ENCODE assay signal across 9 mouse cellular contexts in genomic region chr15:103382795-103383406, GRCm38 (mm10). TPM values are rescaled to one million over a fixed set of nuclear protein-coding genes. Genes with fewer than 3 reads are reported as not detected.
DNase-seq lines count a peak whose midpoint lies in the region; ATAC-seq and TF ChIP-seq lines count a peak whose summit lies in the region.
"Had no signal": no experiment of that assay in that cellular context is flagged by ENCODE, and none has a peak within 500 bp of the region (broad histone marks: within the 10 kb centered on the region; RNA-seq: fewer than 3 reads in every experiment).

No protein-coding gene starts in this region.

- whole genome bisulfite sequencing in liver, adult 2 months, result 50% methylated on average over 5 of the region's 5 CpGs
- WGBS in kidney, postnatal 0 days, result 9% methylated on average over 5 of the region's 5 CpGs
- 59% methylated on average over 5 of the region's 5 CpGs for WGBS in macrophage (ENCODE audit: missing documents)
- WGBS in midbrain, postnatal 0 days, result 50% methylated on average over 5 of the region's 5 CpGs

- H3K4me2 ChIP-seq in kidney, postnatal 0 days (ENCODE audit: low read length), result peak overlapping the region; percentile 11; the same call in 1 of the 2 replicates
- H3K4me2 ChIP-seq in midbrain, postnatal 0 days (ENCODE audit: low read depth, low read length, poor library complexity, severe bottlenecking), result no peak overlapping the region
- H3K4me2 ChIP-seq: embryonic facial prominence, embryonic 12.5 days had no signal

- peak; percentile 73; the same call in 1 of the 2 replicates for ATAC-seq in kidney, postnatal 0 days (replicated peaks; ENCODE audit: low FRiP score, low read depth)
- ATAC-seq in midbrain, postnatal 0 days (ENCODE audit: low FRiP score), result no peak

- no peaks in the 10 kb centered on the region for H3K36me3 ChIP-seq in liver, adult 2 months (ENCODE audit: control insufficient read depth, insufficient read depth, low read length)
- no peaks in the 10 kb centered on the region for H3K36me3 ChIP-seq in kidney, postnatal 0 days (ENCODE audit: insufficient read depth, low read length)
- H3K36me3 ChIP-seq in macrophage (ENCODE audit: inconsistent target), result no peaks in the 10 kb centered on the region
- H3K36me3 ChIP-seq in midbrain, postnatal 0 days (ENCODE audit: insufficient read depth, low read length), result no peaks in the 10 kb centered on the region
- H3K36me3 ChIP-seq: embryonic facial prominence, embryonic 12.5 days had no signal

- H3K27me3 ChIP-seq in liver, adult 2 months (ENCODE audit: control insufficient read depth, insufficient read depth, low read length), result no peaks in the 10 kb centered on the region
- H3K27me3 ChIP-seq in kidney, postnatal 0 days (ENCODE audit: insufficient read depth, low read length), result no peaks in the 10 kb centered on the region
- no peaks in the 10 kb centered on the region for H3K27me3 ChIP-seq in midbrain, postnatal 0 days (ENCODE audit: insufficient read depth, low read length)
- H3K27me3 ChIP-seq: embryonic facial prominence, embryonic 12.5 days had no signal

- no peak for DNase-seq in liver, adult 2 months (ENCODE audit: extremely low read depth, low read depth, low spot score)
- no peak for DNase-seq in liver
- peak; percentile 82 for DNase-seq in heart, adult 8-10 months (ENCODE audit: low spot score)
- peak; percentile 77 for DNase-seq in kidney, postnatal 0 days (ENCODE audit: low spot score)
- no peak for DNase-seq in midbrain, postnatal 0 days (ENCODE audit: low spot score)
- DNase-seq in spleen, adult 18-20 months, result no peak
- no peak for DNase-seq in cerebellum, adult 18-20 months

- H3K27ac ChIP-seq in liver, adult 2 months (replicated peaks; ENCODE audit: insufficient read depth, low read depth, low read length), result peak overlapping the region; percentile 52
- H3K27ac ChIP-seq in kidney, postnatal 0 days, result peak overlapping the region; percentile 76
- H3K27ac ChIP-seq in macrophage, result peak overlapping the region; percentile 44
- no peak overlapping the region for H3K27ac ChIP-seq in midbrain, postnatal 0 days (ENCODE audit: low read depth, low read length)
- H3K27ac ChIP-seq: embryonic facial prominence, embryonic 12.5 days had no signal

- no peak for TF ChIP-seq POLR2A in liver, adult 2 months (IDR thresholded peaks at IDR 0.05; ENCODE audit: extremely low read depth, insufficient read depth, low read length)

- H3K9ac ChIP-seq in liver, adult 2 months (ENCODE audit: low read depth, low read length), result no peak overlapping the region
- no peak overlapping the region for H3K9ac ChIP-seq in kidney, postnatal 0 days (ENCODE audit: low read depth, low read length)
- H3K9ac ChIP-seq in midbrain, postnatal 0 days (replicated peaks; ENCODE audit: low read length, poor library complexity, severe bottlenecking), result no peak overlapping the region
- H3K9ac ChIP-seq: embryonic facial prominence, embryonic 12.5 days had no signal

- no peaks in the 10 kb centered on the region for H3K9me3 ChIP-seq in kidney, postnatal 0 days (replicated peaks; ENCODE audit: low read length)
- H3K9me3 ChIP-seq in midbrain, postnatal 0 days (ENCODE audit: low read length), result no peaks in the 10 kb centered on the region
- H3K9me3 ChIP-seq: embryonic facial prominence, embryonic 12.5 days had no signal

- no peaks in the 10 kb centered on the region for H3K79me2 ChIP-seq in liver, adult 2 months (ENCODE audit: control insufficient read depth, insufficient read depth, low read length)
- no peaks in the 10 kb centered on the region for H3K79me2 ChIP-seq in macrophage (ENCODE audit: inconsistent target)

- no peak for TF ChIP-seq CTCF in liver, adult 2 months (IDR thresholded peaks at IDR 0.05; ENCODE audit: low read depth, low read length)
- TF ChIP-seq CTCF in kidney, postnatal 0 days (IDR thresholded peaks at IDR 0.05; ENCODE audit: low read depth), result no peak
- TF ChIP-seq CTCF in midbrain, postnatal 0 days (IDR thresholded peaks at IDR 0.05), result no peak

- no peaks in the 10 kb centered on the region; the same call in none of the 2 replicates for H3K4me1 ChIP-seq in liver, adult 2 months (ENCODE audit: control insufficient read depth, insufficient read depth, low read length)
- peaks cover 14% of the 10 kb centered on the region; the same call in 1 of the 2 replicates for H3K4me1 ChIP-seq in kidney, postnatal 0 days (replicated peaks; ENCODE audit: insufficient read depth, low read length)
- H3K4me1 ChIP-seq in midbrain, postnatal 0 days (ENCODE audit: insufficient read depth, low read length), result no peaks in the 10 kb centered on the region

- no peak overlapping the region for H3K4me3 ChIP-seq in liver, adult 2 months (ENCODE audit: insufficient read depth, low read depth, low read length)
- no peak overlapping the region for H3K4me3 ChIP-seq in kidney, postnatal 0 days (replicated peaks; ENCODE audit: low read depth, low read length)
- no peak overlapping the region for H3K4me3 ChIP-seq in macrophage (ENCODE audit: inconsistent target)
- H3K4me3 ChIP-seq in midbrain, postnatal 0 days (ENCODE audit: low read depth, low read length), result no peak overlapping the region
- H3K4me3 ChIP-seq: embryonic facial prominence, embryonic 12.5 days had no signal

RNA-seq across cellular contexts. Expression of gene Itga5, which starts 16.3 kb away (rescaled TPM):
- 3.0 and 5.4 TPM in 2 replicates for total RNA-seq in liver, adult 2 months (2014; rRNA removed)
- polyA plus RNA-seq in liver, adult 2 months (2012; rRNA removed), result 18.0 and 28.1 TPM in 2 replicates
- 10 to 100 TPM; 27.8 to 40.2 (median 33.7) TPM for total RNA-seq in heart, adult 8-10 months (2022)
- 19.4 and 22.0 TPM in 2 replicates for polyA plus RNA-seq in kidney, postnatal 0 days (2015; fragmentation: Nextera tagmentation; extraction: Ambion mirVana)
- 1,000 to 10,000 TPM in 11 of 26 experiments, 100 to 1,000 TPM in 15; 166 to 3,228 (median 638) TPM for total RNA-seq in macrophage (2018; cell fraction: chromatin; rRNA removed)
- 100 to 1,000 TPM in 9 of 26 experiments, 10 to 100 TPM in 17; 29.3 to 430 (median 82.6) TPM for total RNA-seq in macrophage (2018; cell fraction: cytosol; rRNA removed)
- 1,000 to 10,000 TPM in 2 of 26 experiments, 100 to 1,000 TPM in 23, 10 to 100 TPM in 1; 94.1 to 1,525 (median 507) TPM for total RNA-seq in macrophage (2018; cell fraction: nucleus; rRNA removed)
- polyA plus RNA-seq in macrophage (2018), result 24.4 to 49.9 TPM (median 30.3 TPM) in 3 replicates
- 4.8 and 6.8 TPM in 2 replicates for total RNA-seq in midbrain, postnatal 0 days (2014; rRNA removed)
- 3.8 TPM in 2 replicates for polyA plus RNA-seq in midbrain, postnatal 0 days (2015; fragmentation: Nextera tagmentation; extraction: Ambion mirVana)

RNA-seq across cellular contexts. Expression of gene Zfp385a, which starts 43.0 kb away (rescaled TPM):
- 0.92 and 2.1 TPM in 2 replicates for total RNA-seq in liver, adult 2 months (2014; rRNA removed)
- 14.9 and 17.1 TPM in 2 replicates for polyA plus RNA-seq in liver, adult 2 months (2012; rRNA removed)
- total RNA-seq in heart, adult 8-10 months (2022), result 1 to 10 TPM; 6.7 to 9.5 (median 8.8) TPM
- polyA plus RNA-seq in kidney, postnatal 0 days (2015; fragmentation: Nextera tagmentation; extraction: Ambion mirVana), result 11.3 and 11.8 TPM in 2 replicates
- 10 to 100 TPM; 10.2 to 43.2 (median 26.3) TPM for total RNA-seq in macrophage (2018; cell fraction: chromatin; rRNA removed)
- total RNA-seq in macrophage (2018; cell fraction: cytosol; rRNA removed), result 10 to 100 TPM; 50.8 to 93.1 (median 78.8) TPM
- total RNA-seq in macrophage (2018; cell fraction: nucleus; rRNA removed), result 10 to 100 TPM; 21.9 to 59.1 (median 37.0) TPM
- polyA plus RNA-seq in macrophage (2018), result 38.1 to 73.9 TPM (median 63.3 TPM) in 3 replicates
- total RNA-seq in midbrain, postnatal 0 days (2014; rRNA removed), result 22.0 and 26.5 TPM in 2 replicates
- polyA plus RNA-seq in midbrain, postnatal 0 days (2015; fragmentation: Nextera tagmentation; extraction: Ambion mirVana), result 26.9 and 28.8 TPM in 2 replicates

RNA-seq across cellular contexts. Expression of gene Gtsf1, which starts 47.4 kb away (rescaled TPM):
- not detected in 2 replicates for total RNA-seq in liver, adult 2 months (2014; rRNA removed)
- polyA plus RNA-seq in liver, adult 2 months (2012; rRNA removed), result not detected in 2 replicates
- under 1 TPM in 2 of 4 experiments, not detected in 2; 0.37 to 0.54 TPM for total RNA-seq in heart, adult 8-10 months (2022)
- not detected in 2 replicates for polyA plus RNA-seq in kidney, postnatal 0 days (2015; fragmentation: Nextera tagmentation; extraction: Ambion mirVana)
- total RNA-seq in macrophage (2018; cell fraction: chromatin; rRNA removed), result not detected
- not detected for total RNA-seq in macrophage (2018; cell fraction: cytosol; rRNA removed)
- not detected for total RNA-seq in macrophage (2018; cell fraction: nucleus; rRNA removed)
- not detected in 3 replicates for polyA plus RNA-seq in macrophage (2018)
- total RNA-seq in midbrain, postnatal 0 days (2014; rRNA removed), result not detected in 2 replicates
- polyA plus RNA-seq in midbrain, postnatal 0 days (2015; fragmentation: Nextera tagmentation; extraction: Ambion mirVana), result 0.50 TPM in 1 of 2 replicates, not detected in the other
- polyA plus RNA-seq: embryonic facial prominence, embryonic 12.5 days had no signal

Comparison
In these comparisons a context has a peak if more than half of its experiments do, and no peak if none do; other contexts are left out.
1. DNase-seq: peak in heart, adult 8-10 months (single experiment) and kidney, postnatal 0 days (single experiment); none in liver, adult 2 months (single experiment), liver (single experiment), midbrain, postnatal 0 days (single experiment), spleen, adult 18-20 months (0 of 2) and cerebellum, adult 18-20 months (0 of 2).